Mouse (Mus musculus) ovary, adult 18-20 months (tissue): Measurements from ENCODE around the gene Pard3.

Experiments
- DNase-seq: peaks from one replicate; pipeline ENCODE4 v3.0.0; 2022; ENCODE audit warnings: low spot score, mixed read lengths

The Pard3 gene

GRCm38 (mm10) chr8:127087434-127087833 lies 23.7 kb downstream of the Pard3 start:
- no peak for DNase-seq

GRCm38 (mm10) chr8:127088372-127088771 lies 24.7 kb downstream of the Pard3 start:
- no peak for DNase-seq

GRCm38 (mm10) chr8:127089021-127089420 lies 25.3 kb downstream of the Pard3 start:
- DNase-seq, result no peak

GRCm38 (mm10) chr8:127090435-127090834 lies 26.7 kb downstream of the Pard3 start:
- no peak for DNase-seq

GRCm38 (mm10) chr8:127091936-127092335 lies 28.2 kb downstream of the Pard3 start:
- no peak for DNase-seq

GRCm38 (mm10) chr8:127092383-127093112 lies 28.9 kb downstream of the Pard3 start:
- no peak for DNase-seq

GRCm38 (mm10) chr8:127093113-127093426 lies 29.4 kb downstream of the Pard3 start:
- no peak for DNase-seq

- DNase-seq, result no peak
These were observed 32.1 kb downstream of the Pard3 start for GRCm38 (mm10) chr8:127095763-127096162.

- DNase-seq, result no peak
These were observed 35.9 kb downstream of the Pard3 start for GRCm38 (mm10) chr8:127099439-127100090.

GRCm38 (mm10) chr8:127103256-127103655 lies 39.6 kb downstream of the Pard3 start:
- DNase-seq, result no peak

- DNase-seq, result no peak
These were observed 40.9 kb downstream of the Pard3 start for GRCm38 (mm10) chr8:127104616-127105015.

- DNase-seq, result no peak
These were observed 44.2 kb downstream of the Pard3 start for GRCm38 (mm10) chr8:127107928-127108327.

- DNase-seq, result no peak
These were observed 49.5 kb downstream of the Pard3 start for GRCm38 (mm10) chr8:127113209-127113608.

GRCm38 (mm10) chr8:127115837-127116236 lies 52.1 kb downstream of the Pard3 start:
- no peak for DNase-seq

GRCm38 (mm10) chr8:127118373-127118861 lies 54.7 kb downstream of the Pard3 start:
- DNase-seq, result no peak

- no peak for DNase-seq
These were observed 59.7 kb downstream of the Pard3 start for GRCm38 (mm10) chr8:127123391-127123790.

- DNase-seq, result no peak
These were observed 61.1 kb downstream of the Pard3 start for GRCm38 (mm10) chr8:127124795-127125194.

GRCm38 (mm10) chr8:127125686-127126683 lies 62.3 kb downstream of the Pard3 start:
- no peak for DNase-seq

GRCm38 (mm10) chr8:127128781-127129396 lies 65.2 kb downstream of the Pard3 start:
- DNase-seq, result peak; percentile 37

GRCm38 (mm10) chr8:127134327-127134726 lies 70.6 kb downstream of the Pard3 start:
- DNase-seq, result no peak

GRCm38 (mm10) chr8:127136201-127136600 lies 72.5 kb downstream of the Pard3 start:
- no peak for DNase-seq

GRCm38 (mm10) chr8:127136781-127137180 lies 73.1 kb downstream of the Pard3 start:
- DNase-seq, result no peak
